Mouse (Mus musculus) forebrain, embryonic 10.5 days (tissue): ENCODE results near the gene Nrxn1. TPM values are rescaled to one million over a fixed set of nuclear protein-coding genes. Genes with fewer than 3 reads are reported as not detected.
A peak's percentile ranks its signal among the peaks of the same experiment; 100 is the strongest.

Experiments used
- DNase-seq: peaks from one replicate; pipeline ENCODE4 v3.0.0-alpha.2; 2017; ENCODE audit warnings: low spot score; ENCODE audit errors: extremely low spot score
- H3K27ac ChIP-seq: fragments of 300-500 bp; sonication (generic); 2 replicates; pipeline ENCODE4 v1.5.1; 2016; ENCODE audit warnings: mild to moderate bottlenecking
- H3K27me3 ChIP-seq: fragments of 300-500 bp; sonication (generic); 2 replicates; pipeline ENCODE4 v1.6.1; 2016; ENCODE audit warnings: mild to moderate bottlenecking; ENCODE audit not compliant: poor library complexity, severe bottlenecking
- H3K36me3 ChIP-seq: fragments of 300-500 bp; sonication (generic); replicated peaks from 2 replicates; pipeline ENCODE4 v1.6.1; 2016; ENCODE audit warnings: mild to moderate bottlenecking, moderate library complexity
- H3K4me1 ChIP-seq: fragments of 300-500 bp; sonication (generic); 2 replicates; pipeline ENCODE4 v1.6.1; 2016
- H3K4me3 ChIP-seq: fragments of 300-500 bp; sonication (generic); 2 replicates; pipeline ENCODE4 v1.5.1; 2016; ENCODE audit warnings: mild to moderate bottlenecking, moderate library complexity
- H3K9me3 ChIP-seq: fragments of 300-500 bp; sonication (generic); 2 replicates; pipeline ENCODE4 v1.6.1; 2016; ENCODE audit warnings: mild to moderate bottlenecking, moderate library complexity
- WGBS: fragments of 180-500 bp; shearing (Covaris S2); methylation state at CpG from one replicate; pipeline ENCODE4 v1.1.7; 2016; 5-methylcytosine and 5-hydroxymethylcytosine counted together
- polyA plus RNA-seq: library from polyadenylated mRNA; unstranded; fragments of >200 nt; fragmentation: Nextera tagmentation; extraction: Ambion mirVana; gene quantifications from 2 replicates; pipeline ENCODE4 v1.2.1, GENCODE M21; 2016

Gene Nrxn1
- polyA plus RNA-seq, 1 experiment from 2014 or later: 4.3 TPM

GRCm38 (mm10) chr17:90202785-90203184 is 890.1 kb downstream of the Nrxn1 start:
- H3K4me1 ChIP-seq: no peaks in the 10 kb centered on the region
- DNase-seq: no peak
- no peaks in the 10 kb centered on the region for H3K27me3 ChIP-seq
- H3K9me3 ChIP-seq: no peaks in the 10 kb centered on the region
- 88% methylated on average over 2 of the region's 2 CpGs for WGBS
- no peak overlapping the region for H3K4me3 ChIP-seq
- no peaks in the 10 kb centered on the region for H3K36me3 ChIP-seq
- H3K27ac ChIP-seq: no peak overlapping the region

GRCm38 (mm10) chr17:90196772-90197171 is 896.1 kb downstream of the Nrxn1 start:
- no peaks in the 10 kb centered on the region for H3K9me3 ChIP-seq
- H3K4me1 ChIP-seq: no peaks in the 10 kb centered on the region
- WGBS: 5% methylated on average over 1 of the region's 1 CpGs
- H3K27me3 ChIP-seq: no peaks in the 10 kb centered on the region
- H3K36me3 ChIP-seq: no peaks in the 10 kb centered on the region
- H3K27ac ChIP-seq: no peak overlapping the region
- no peak for DNase-seq
- no peak overlapping the region for H3K4me3 ChIP-seq

GRCm38 (mm10) chr17:90141602-90142001 is 951.3 kb downstream of the Nrxn1 start:
- Histone ChIP-seq H3K9me3 (no peaks in the 10 kb centered on the region), H3K27ac (no peak overlapping the region), H3K27me3 (no peaks in the 10 kb centered on the region), H3K4me1 (no peaks in the 10 kb centered on the region), H3K36me3 (no peaks in the 10 kb centered on the region), H3K4me3 (no peak overlapping the region)
- no peak for DNase-seq
- 50% methylated on average over 4 of the region's 4 CpGs for WGBS

GRCm38 (mm10) chr17:90130836-90131235 is 962.0 kb downstream of the Nrxn1 start:
- 85% methylated on average over 12 of the region's 12 CpGs for WGBS
- H3K36me3 ChIP-seq: no peaks in the 10 kb centered on the region
- H3K4me3 ChIP-seq: no peak overlapping the region
- H3K9me3 ChIP-seq: no peaks in the 10 kb centered on the region
- no peak overlapping the region for H3K27ac ChIP-seq
- DNase-seq: no peak
- no peaks in the 10 kb centered on the region for H3K4me1 ChIP-seq
- H3K27me3 ChIP-seq: no peaks in the 10 kb centered on the region

- WGBS: 88% methylated on average over 2 of the region's 2 CpGs
- H3K4me3 ChIP-seq: no peak overlapping the region
- no peaks in the 10 kb centered on the region for H3K27me3 ChIP-seq
- no peak for DNase-seq
- no peak overlapping the region for H3K27ac ChIP-seq
- H3K4me1 ChIP-seq: no peaks in the 10 kb centered on the region
- H3K9me3 ChIP-seq: no peaks in the 10 kb centered on the region
- H3K36me3 ChIP-seq: no peaks in the 10 kb centered on the region
These were observed 963.7 kb downstream of the Nrxn1 start for GRCm38 (mm10) chr17:90129183-90129582.

- H3K36me3 ChIP-seq: no peaks in the 10 kb centered on the region
- no peak overlapping the region for H3K27ac ChIP-seq
- H3K27me3 ChIP-seq: no peaks in the 10 kb centered on the region
- no peaks in the 10 kb centered on the region for H3K4me1 ChIP-seq
- no peak for DNase-seq
- 96% methylated on average over 1 of the region's 1 CpGs for whole genome bisulfite sequencing
- no peaks in the 10 kb centered on the region for H3K9me3 ChIP-seq
- no peak overlapping the region for H3K4me3 ChIP-seq
These were observed 965.3 kb downstream of the Nrxn1 start for GRCm38 (mm10) chr17:90127561-90127960.

- Histone ChIP-seq H3K4me1 (no peaks in the 10 kb centered on the region), H3K27ac (no peak overlapping the region), H3K27me3 (no peaks in the 10 kb centered on the region), H3K4me3 (no peak overlapping the region), H3K9me3 (no peaks in the 10 kb centered on the region), H3K36me3 (no peaks in the 10 kb centered on the region)
- no peak for DNase-seq
- 89% methylated on average over 5 of the region's 5 CpGs for WGBS
These were observed 969.9 kb downstream of the Nrxn1 start for GRCm38 (mm10) chr17:90122796-90123481.

- no peak overlapping the region for H3K4me3 ChIP-seq
- no peak for DNase-seq
- H3K4me1 ChIP-seq: no peaks in the 10 kb centered on the region
- no peak overlapping the region for H3K27ac ChIP-seq
- no peaks in the 10 kb centered on the region for H3K36me3 ChIP-seq
- H3K27me3 ChIP-seq: no peaks in the 10 kb centered on the region
- WGBS: 86% methylated on average over 2 of the region's 2 CpGs
- no peaks in the 10 kb centered on the region for H3K9me3 ChIP-seq
These were observed 976.6 kb downstream of the Nrxn1 start for GRCm38 (mm10) chr17:90116241-90116640.

GRCm38 (mm10) chr17:90094999-90095398 is 997.9 kb downstream of the Nrxn1 start:
- no peak for DNase-seq
- H3K27ac ChIP-seq: no peak overlapping the region
- no peak overlapping the region for H3K4me3 ChIP-seq
- H3K9me3 ChIP-seq: no peaks in the 10 kb centered on the region
- H3K27me3 ChIP-seq: no peaks in the 10 kb centered on the region
- H3K36me3 ChIP-seq: no peaks in the 10 kb centered on the region
- WGBS: 87% methylated on average over 3 of the region's 3 CpGs
- no peaks in the 10 kb centered on the region for H3K4me1 ChIP-seq

GRCm38 (mm10) chr17:90088314-90088650 is 1004.6 kb downstream of the Nrxn1 start:
- peak overlapping the region; percentile 52 for H3K4me3 ChIP-seq
- no peaks in the 10 kb centered on the region for H3K27me3 ChIP-seq
- peaks cover 17% of the 10 kb centered on the region for H3K4me1 ChIP-seq
- H3K36me3 ChIP-seq: no peaks in the 10 kb centered on the region
- WGBS: 5% methylated on average over 12 of the region's 12 CpGs
- no peaks in the 10 kb centered on the region for H3K9me3 ChIP-seq
- DNase-seq: peak; percentile 82
- H3K27ac ChIP-seq: peak overlapping the region; percentile 83

- Histone ChIP-seq H3K27ac (peak overlapping the region; percentile 83; the same call in 1 of the 2 replicates), H3K36me3 (no peaks in the 10 kb centered on the region), H3K27me3 (no peaks in the 10 kb centered on the region), H3K4me1 (peaks cover 17% of the 10 kb centered on the region), H3K4me3 (peak overlapping the region; percentile 52), H3K9me3 (no peaks in the 10 kb centered on the region)
- WGBS: 68% methylated on average over 11 of the region's 11 CpGs
- no peak for DNase-seq
These were observed 1005.1 kb downstream of the Nrxn1 start for GRCm38 (mm10) chr17:90087616-90088313.

- peak; percentile 26 for DNase-seq
- Histone ChIP-seq H3K4me1 (peaks cover 17% of the 10 kb centered on the region), H3K36me3 (no peaks in the 10 kb centered on the region), H3K27me3 (no peaks in the 10 kb centered on the region), H3K4me3 (no peak overlapping the region), H3K9me3 (no peaks in the 10 kb centered on the region), H3K27ac (peak overlapping the region; percentile 48; the same call in 1 of the 2 replicates)
- 8% methylated on average over 1 of the region's 1 CpGs for WGBS
These were observed 1006.0 kb downstream of the Nrxn1 start for GRCm38 (mm10) chr17:90086826-90087225.

GRCm38 (mm10) chr17:90079003-90079402 is 1013.9 kb downstream of the Nrxn1 start:
- 60% methylated on average over 6 of the region's 6 CpGs for WGBS
- no peaks in the 10 kb centered on the region for H3K36me3 ChIP-seq
- no peaks in the 10 kb centered on the region for H3K9me3 ChIP-seq
- H3K27me3 ChIP-seq: no peaks in the 10 kb centered on the region
- peak overlapping the region; percentile 30; the same call in 1 of the 2 replicates for H3K27ac ChIP-seq
- DNase-seq: no peak
- H3K4me1 ChIP-seq: peaks cover 12% of the 10 kb centered on the region
- H3K4me3 ChIP-seq: no peak overlapping the region
